ENCODE assay signal across 7 mouse cellular contexts in genomic region chr14:55918240-55919082, GRCm38 (mm10). TPM values are rescaled to one million over a fixed set of nuclear protein-coding genes. Genes with fewer than 3 reads are reported as not detected.
DNase-seq lines count a peak whose midpoint lies in the region; ATAC-seq lines count a peak whose summit lies in the region.

No protein-coding gene starts in this region.

- H3K9me3 ChIP-seq in forebrain, embryonic 14.5 days (replicated peaks; ENCODE audit: control insufficient read depth, low read length): no peaks in the 10 kb centered on the region
- H3K9me3 ChIP-seq in hindbrain, embryonic 13.5 days: no peaks in the 10 kb centered on the region

- H3K4me2 ChIP-seq in forebrain, embryonic 14.5 days (ENCODE audit: low read length): no peak overlapping the region
- H3K4me2 ChIP-seq in hindbrain, embryonic 13.5 days: peak overlapping the region; percentile 37

- peak; percentile 89 for ATAC-seq in forebrain, embryonic 14.5 days
- ATAC-seq in hindbrain, embryonic 13.5 days (ENCODE audit: low FRiP score): peak; percentile 89
- peak; percentile 94 for ATAC-seq in megakaryocyte, adult 5-6 weeks (ENCODE audit: poor library complexity, severe bottlenecking)

- H3K4me1 ChIP-seq in forebrain, embryonic 14.5 days (ENCODE audit: control insufficient read depth, insufficient read depth, low read length): no peaks in the 10 kb centered on the region
- H3K4me1 ChIP-seq in hindbrain, embryonic 13.5 days (replicated peaks): 0 out of 2 replicates have a peak, but pooled peaks cover 2% of the 10 kb centered on the region

- H3K27me3 ChIP-seq in forebrain, embryonic 14.5 days (replicated peaks; ENCODE audit: control insufficient read depth, insufficient read depth, low read length): no peaks in the 10 kb centered on the region
- peaks cover 3% of the 10 kb centered on the region; the same call in 1 of the 2 replicates for H3K27me3 ChIP-seq in hindbrain, embryonic 13.5 days

- peak overlapping the region; percentile 21; the same call in 1 of the 2 replicates for H3K9ac ChIP-seq in forebrain, embryonic 14.5 days (ENCODE audit: low read length)
- H3K9ac ChIP-seq in hindbrain, embryonic 13.5 days: peak overlapping the region; percentile 40

- DNase-seq in NIH3T3 (ENCODE audit: low read depth): peak; percentile 94
- DNase-seq in cerebellum, adult 11 months: peak; percentile 71
- peak; percentile 97 for DNase-seq in forebrain, embryonic 14.5 days (ENCODE audit: low spot score)
- peak; percentile 78 for DNase-seq in layer of hippocampus, adult 9-11 months
- peak; percentile 81 to 82 for DNase-seq in right cerebral cortex, postnatal 10 days (ENCODE audit: low spot score in 2 of 2)

- H3K36me3 ChIP-seq in forebrain, embryonic 14.5 days (ENCODE audit: control insufficient read depth, insufficient read depth, low read length): no peaks in the 10 kb centered on the region
- no peaks in the 10 kb centered on the region for H3K36me3 ChIP-seq in hindbrain, embryonic 13.5 days

- no peak overlapping the region for H3K27ac ChIP-seq in forebrain, embryonic 14.5 days (ENCODE audit: low read depth, low read length)
- no peak overlapping the region for H3K27ac ChIP-seq in hindbrain, embryonic 13.5 days

- H3K4me3 ChIP-seq in forebrain, embryonic 14.5 days (ENCODE audit: low read depth, low read length): no peak overlapping the region
- no peak overlapping the region for H3K4me3 ChIP-seq in hindbrain, embryonic 13.5 days

- 38% methylated on average over 14 of the region's 14 CpGs for WGBS in forebrain, embryonic 14.5 days
- WGBS in hindbrain, embryonic 13.5 days: 40% methylated on average over 14 of the region's 14 CpGs

RNA-seq across cellular contexts. Expression of gene Sdr39u1, which starts 18.4 kb away (rescaled TPM):
- 99.0 and 110 TPM in 2 replicates for polyA plus RNA-seq in forebrain, embryonic 14.5 days (2014; fragmentation: Nextera tagmentation; extraction: Ambion mirVana)
- 115 and 124 TPM in 2 replicates for polyA plus RNA-seq in hindbrain, embryonic 13.5 days (2015; fragmentation: Nextera tagmentation; extraction: Ambion mirVana)
- total RNA-seq in megakaryocyte, adult 5-6 weeks (2015): 1.9 and 3.0 TPM in 2 replicates
- 0.99 and 2.9 TPM in 2 replicates for total RNA-seq in megakaryocyte, adult 5-6 weeks (2017)

RNA-seq across cellular contexts. Expression of gene Cma1, which starts 26.0 kb away (rescaled TPM):
- 0.27 and 0.35 TPM in 2 replicates for polyA plus RNA-seq in forebrain, embryonic 14.5 days (2014; fragmentation: Nextera tagmentation; extraction: Ambion mirVana)
- polyA plus RNA-seq in hindbrain, embryonic 13.5 days (2015; fragmentation: Nextera tagmentation; extraction: Ambion mirVana): 0.43 TPM in 1 of 2 replicates, not detected in the other
- 0.51 and 1.0 TPM in 2 replicates for total RNA-seq in megakaryocyte, adult 5-6 weeks (2015)
- total RNA-seq in megakaryocyte, adult 5-6 weeks (2017): 1.8 TPM in 1 of 2 replicates, not detected in the other

RNA-seq across cellular contexts. Expression of gene Cma2, which starts 32.3 kb away (rescaled TPM):
- polyA plus RNA-seq in forebrain, embryonic 14.5 days (2014; fragmentation: Nextera tagmentation; extraction: Ambion mirVana): not detected in 2 replicates
- polyA plus RNA-seq in hindbrain, embryonic 13.5 days (2015; fragmentation: Nextera tagmentation; extraction: Ambion mirVana): not detected in 2 replicates
- total RNA-seq in megakaryocyte, adult 5-6 weeks (2015): not detected in 2 replicates
- not detected in 2 replicates for total RNA-seq in megakaryocyte, adult 5-6 weeks (2017)

RNA-seq across cellular contexts. Expression of gene Khnyn, which starts 33.7 kb away (rescaled TPM):
- 4.6 and 5.4 TPM in 2 replicates for polyA plus RNA-seq in forebrain, embryonic 14.5 days (2014; fragmentation: Nextera tagmentation; extraction: Ambion mirVana)
- 10.0 and 11.1 TPM in 2 replicates for polyA plus RNA-seq in hindbrain, embryonic 13.5 days (2015; fragmentation: Nextera tagmentation; extraction: Ambion mirVana)
- 9.4 and 11.8 TPM in 2 replicates for total RNA-seq in megakaryocyte, adult 5-6 weeks (2015)
- total RNA-seq in megakaryocyte, adult 5-6 weeks (2017): 33.7 and 37.6 TPM in 2 replicates

RNA-seq across cellular contexts. Expression of gene Cbln3, which starts 34.3 kb away (rescaled TPM):
- 0.20 and 0.27 TPM in 2 replicates for polyA plus RNA-seq in forebrain, embryonic 14.5 days (2014; fragmentation: Nextera tagmentation; extraction: Ambion mirVana)
- polyA plus RNA-seq in hindbrain, embryonic 13.5 days (2015; fragmentation: Nextera tagmentation; extraction: Ambion mirVana): 0.14 and 0.27 TPM in 2 replicates
- 0.40 TPM in 1 of 2 replicates, not detected in the other for total RNA-seq in megakaryocyte, adult 5-6 weeks (2015)
- total RNA-seq in megakaryocyte, adult 5-6 weeks (2017): 0.44 TPM in 1 of 2 replicates, not detected in the other
